Mouse (Mus musculus): ENCODE results near the gene Olfr718-ps1. TPM values are rescaled to one million over a fixed set of nuclear protein-coding genes. Genes with fewer than 3 reads are reported as not detected.
"Not testable (repeated sequence)": the region's sequence is repeated elsewhere in the genome, so short reads cannot be mapped to it uniquely, and the experiment has no call there.

Olfr718-ps1 gene
- polyA plus RNA-seq, 1 experiment from 2014 or later = 0.07 TPM

DNA sequence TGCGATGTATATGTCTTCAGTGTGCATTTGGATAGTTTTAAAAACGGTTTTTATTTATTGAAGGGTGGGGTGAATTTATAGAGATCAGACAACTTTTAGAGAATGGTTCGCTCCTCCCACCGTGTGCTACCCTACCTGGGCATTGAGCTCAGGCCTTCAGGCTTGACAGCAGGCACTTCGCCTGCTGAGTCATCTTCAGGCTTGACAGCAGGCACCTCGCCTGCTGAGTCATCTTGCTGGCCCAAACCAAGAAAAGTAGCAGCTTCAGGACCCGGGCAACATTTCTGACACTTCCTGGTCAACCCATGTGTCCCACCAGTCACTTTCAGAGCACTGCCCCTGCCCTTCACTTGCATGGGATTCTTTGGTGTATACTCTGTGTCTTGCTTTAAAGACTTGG, 12.3 kb downstream of the Olfr718-ps1 start:
- H3K4me3 ChIP-seq (ENCODE audit: low read depth, low read length) = no peak overlapping the region
- ATAC-seq (replicated peaks; ENCODE audit: low FRiP score) (no peak), DNase-seq (ENCODE audit: low spot score) (no peak)
- no peaks in the 10 kb centered on the region for H3K9me3 ChIP-seq (ENCODE audit: control insufficient read depth, low read length)
- H3K36me3 ChIP-seq (ENCODE audit: control insufficient read depth, insufficient read depth, low read length) = no peaks in the 10 kb centered on the region
- no peak overlapping the region for H3K27ac ChIP-seq (ENCODE audit: low read depth, low read length)
- no peak overlapping the region for H3K4me2 ChIP-seq (ENCODE audit: low read depth, low read length, severe bottlenecking)
- H3K4me1 ChIP-seq (replicated peaks; ENCODE audit: control insufficient read depth, insufficient read depth, low read length) = no peaks in the 10 kb centered on the region
- WGBS = 89% methylated on average over 7 of the region's 7 CpGs
- H3K27me3 ChIP-seq (ENCODE audit: control insufficient read depth, insufficient read depth, low read length) = no peaks in the 10 kb centered on the region
- no peak overlapping the region for H3K9ac ChIP-seq (ENCODE audit: low read length)

DNA sequence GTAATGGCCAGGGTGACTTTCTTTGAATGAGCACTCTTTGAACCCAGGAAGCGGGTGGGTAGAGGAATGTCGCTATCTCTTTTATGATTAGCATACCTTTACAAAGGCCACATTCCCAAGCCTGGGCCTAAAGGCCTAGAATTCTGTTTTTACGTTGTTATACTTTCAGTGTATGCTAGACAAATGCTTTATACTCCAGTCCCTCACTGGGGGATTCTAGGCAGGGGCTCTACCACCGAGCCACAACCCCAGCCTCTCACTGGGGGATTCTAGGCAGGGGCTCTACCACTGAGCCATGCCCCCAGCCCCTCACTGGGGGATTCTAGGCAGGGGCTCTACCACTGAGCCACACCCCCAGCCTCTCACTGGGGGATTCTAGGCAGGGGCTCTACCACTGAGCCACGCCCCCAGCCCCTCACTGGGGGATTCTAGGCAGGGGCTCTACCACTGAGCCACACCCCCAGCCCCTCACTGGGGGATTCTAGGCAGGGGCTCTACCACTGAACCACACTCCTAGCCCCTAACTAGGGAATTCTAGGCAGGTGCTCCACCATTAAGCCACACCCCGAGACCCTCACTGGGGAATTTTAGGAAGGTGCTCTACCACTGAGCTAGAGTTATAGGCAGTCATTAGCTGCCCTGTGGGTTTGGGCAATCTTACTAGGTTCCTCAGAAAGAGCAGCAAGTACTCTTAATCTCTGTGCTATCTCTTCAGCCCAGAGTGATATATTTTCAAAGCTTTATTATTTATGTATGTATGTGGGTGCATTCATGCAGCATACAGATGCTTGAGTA, 13.0 kb downstream of the Olfr718-ps1 start:
- not testable (repeated sequence) for H3K4me1 ChIP-seq (replicated peaks; ENCODE audit: control insufficient read depth, insufficient read depth, low read length); H3K9ac ChIP-seq (ENCODE audit: low read length); H3K36me3 ChIP-seq (ENCODE audit: control insufficient read depth, insufficient read depth, low read length); H3K27ac ChIP-seq (ENCODE audit: low read depth, low read length); H3K9me3 ChIP-seq (ENCODE audit: control insufficient read depth, low read length); H3K27me3 ChIP-seq (ENCODE audit: control insufficient read depth, insufficient read depth, low read length); H3K4me2 ChIP-seq (ENCODE audit: low read depth, low read length, severe bottlenecking); DNase-seq (ENCODE audit: low spot score); H3K4me3 ChIP-seq (ENCODE audit: low read depth, low read length); ATAC-seq (replicated peaks; ENCODE audit: low FRiP score)
- WGBS = 76% methylated on average over 3 of the region's 6 CpGs

DNA sequence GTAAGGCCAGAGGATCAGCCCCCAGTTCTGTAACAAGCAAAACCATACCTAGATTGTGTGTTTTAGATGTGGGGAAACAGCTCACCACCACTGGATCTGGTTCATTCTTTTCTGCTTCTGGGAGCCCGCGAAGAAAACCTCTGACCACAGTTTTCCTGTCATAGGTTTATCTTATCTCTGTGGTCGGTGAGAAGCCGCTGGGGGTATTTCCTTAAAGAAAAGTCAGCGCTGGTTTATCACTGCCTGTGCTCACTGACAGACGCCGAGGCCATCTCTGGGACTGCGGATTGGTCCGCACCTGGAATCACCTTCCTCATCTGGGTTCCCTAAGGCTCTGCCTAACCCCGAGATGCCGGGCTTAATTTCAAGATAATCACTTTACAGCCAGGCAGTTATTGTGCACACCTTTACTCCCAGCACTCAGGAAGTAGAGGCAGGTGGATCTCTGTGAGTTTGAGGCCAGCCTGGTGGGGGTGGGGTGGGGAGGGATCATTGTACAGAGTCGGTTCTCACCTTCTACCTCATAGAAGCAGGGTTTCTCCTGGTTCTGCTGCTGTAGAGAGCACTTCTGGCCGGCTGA, 14.4 kb downstream of the Olfr718-ps1 start:
- Histone ChIP-seq H3K27ac (ENCODE audit: low read depth, low read length) (no peak overlapping the region), H3K27me3 (ENCODE audit: control insufficient read depth, insufficient read depth, low read length) (no peaks in the 10 kb centered on the region), H3K36me3 (ENCODE audit: control insufficient read depth, insufficient read depth, low read length) (no peaks in the 10 kb centered on the region), H3K4me2 (ENCODE audit: low read depth, low read length, severe bottlenecking) (no peak overlapping the region), H3K4me3 (ENCODE audit: low read depth, low read length) (no peak overlapping the region), H3K9ac (ENCODE audit: low read length) (no peak overlapping the region), H3K4me1 (replicated peaks; ENCODE audit: control insufficient read depth, insufficient read depth, low read length) (no peaks in the 10 kb centered on the region), H3K9me3 (ENCODE audit: control insufficient read depth, low read length) (no peaks in the 10 kb centered on the region)
- ATAC-seq (replicated peaks; ENCODE audit: low FRiP score) = no peak
- DNase-seq (ENCODE audit: low spot score) = no peak
- 84% methylated on average over 13 of the region's 13 CpGs for WGBS

DNA sequence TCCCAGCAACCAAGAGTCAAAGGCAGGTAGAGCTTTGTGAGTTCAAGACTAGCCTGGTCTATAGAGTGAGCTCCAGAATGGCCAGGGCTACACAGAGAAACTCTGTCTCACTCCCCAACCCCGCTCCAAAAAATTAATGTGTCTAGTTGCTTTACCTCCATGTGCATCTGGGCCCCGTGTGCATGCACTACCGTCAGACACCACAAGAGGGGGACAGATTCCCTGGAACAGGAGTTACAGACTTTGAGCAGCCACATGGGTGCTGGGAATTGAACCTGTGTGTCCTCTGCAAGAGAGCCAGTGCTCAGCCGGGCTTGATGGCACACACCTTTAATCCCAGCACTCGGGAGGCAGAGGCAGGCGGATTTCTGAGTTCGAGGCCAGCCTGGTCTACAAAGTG, 17.0 kb downstream of the Olfr718-ps1 start:
- no peak overlapping the region for H3K27ac ChIP-seq (ENCODE audit: low read depth, low read length)
- H3K4me3 ChIP-seq (ENCODE audit: low read depth, low read length) = no peak overlapping the region
- H3K36me3 ChIP-seq (ENCODE audit: control insufficient read depth, insufficient read depth, low read length) = no peaks in the 10 kb centered on the region
- no peak overlapping the region for H3K4me2 ChIP-seq (ENCODE audit: low read depth, low read length, severe bottlenecking)
- no peak for DNase-seq (ENCODE audit: low spot score)
- no peaks in the 10 kb centered on the region for H3K27me3 ChIP-seq (ENCODE audit: control insufficient read depth, insufficient read depth, low read length)
- H3K4me1 ChIP-seq (replicated peaks; ENCODE audit: control insufficient read depth, insufficient read depth, low read length) = 0 out of 2 replicates have a peak, but pooled peaks cover under 1% of the 10 kb centered on the region
- 87% methylated on average over 7 of the region's 7 CpGs for WGBS
- no peaks in the 10 kb centered on the region for H3K9me3 ChIP-seq (ENCODE audit: control insufficient read depth, low read length)
- no peak for ATAC-seq (replicated peaks; ENCODE audit: low FRiP score)
- H3K9ac ChIP-seq (ENCODE audit: low read length) = no peak overlapping the region

DNA sequence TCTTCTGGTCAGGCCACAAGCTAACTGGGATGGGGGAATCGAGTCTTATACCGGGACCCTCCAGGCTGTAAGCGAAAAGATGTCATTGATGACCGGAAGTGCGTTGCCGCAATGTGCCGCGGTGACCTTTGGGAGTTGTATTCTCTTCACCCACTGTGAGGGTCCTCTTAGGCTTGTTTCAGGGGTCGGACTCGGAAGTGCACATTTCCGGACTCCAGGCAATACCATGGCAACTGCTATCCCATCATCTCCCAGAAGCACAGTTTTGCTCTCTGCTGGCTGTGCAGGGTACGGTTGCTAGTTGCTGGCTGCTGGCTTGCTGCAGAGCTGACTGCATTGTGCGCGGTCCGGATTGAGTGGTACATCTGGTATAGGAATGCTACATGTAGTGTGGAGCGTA, 18.3 kb downstream of the Olfr718-ps1 start:
- Histone ChIP-seq H3K9me3 (ENCODE audit: control insufficient read depth, low read length) (no peaks in the 10 kb centered on the region), H3K36me3 (ENCODE audit: control insufficient read depth, insufficient read depth, low read length) (no peaks in the 10 kb centered on the region), H3K4me2 (ENCODE audit: low read depth, low read length, severe bottlenecking) (no peak overlapping the region), H3K9ac (ENCODE audit: low read length) (no peak overlapping the region), H3K4me3 (ENCODE audit: low read depth, low read length) (no peak overlapping the region), H3K27ac (ENCODE audit: low read depth, low read length) (no peak overlapping the region), H3K4me1 (replicated peaks; ENCODE audit: control insufficient read depth, insufficient read depth, low read length) (0 out of 2 replicates have a peak, but pooled peaks cover 2% of the 10 kb centered on the region), H3K27me3 (ENCODE audit: control insufficient read depth, insufficient read depth, low read length) (no peaks in the 10 kb centered on the region)
- ATAC-seq (replicated peaks; ENCODE audit: low FRiP score) (no peak), DNase-seq (ENCODE audit: low spot score) (no peak)
- WGBS = 92% methylated on average over 16 of the region's 16 CpGs

DNA sequence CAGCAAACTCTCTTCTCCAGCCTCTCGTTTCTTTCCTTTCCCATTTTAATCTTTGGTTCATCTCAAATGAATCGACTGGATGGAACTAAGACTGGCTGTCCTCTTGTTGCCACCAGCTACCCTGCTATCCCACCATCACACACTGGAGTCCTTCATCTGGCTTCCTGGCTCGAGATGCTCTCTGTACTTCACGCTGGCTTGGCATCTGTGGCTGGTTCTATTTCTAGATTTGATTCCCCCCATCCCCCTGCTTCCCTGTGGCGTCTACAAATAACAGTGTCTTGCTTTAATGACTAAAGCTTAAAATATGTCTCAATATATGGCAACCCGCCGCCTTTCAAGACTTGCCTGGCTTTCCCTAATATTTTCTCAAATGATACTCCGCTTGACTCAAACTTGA, 19.5 kb downstream of the Olfr718-ps1 start:
- Histone ChIP-seq H3K4me1 (replicated peaks; ENCODE audit: control insufficient read depth, insufficient read depth, low read length) (0 out of 2 replicates have a peak, but pooled peaks cover 2% of the 10 kb centered on the region), H3K9me3 (ENCODE audit: control insufficient read depth, low read length) (no peaks in the 10 kb centered on the region), H3K27ac (ENCODE audit: low read depth, low read length) (no peak overlapping the region), H3K27me3 (ENCODE audit: control insufficient read depth, insufficient read depth, low read length) (no peaks in the 10 kb centered on the region), H3K4me2 (ENCODE audit: low read depth, low read length, severe bottlenecking) (no peak overlapping the region), H3K4me3 (ENCODE audit: low read depth, low read length) (no peak overlapping the region), H3K9ac (ENCODE audit: low read length) (no peak overlapping the region), H3K36me3 (ENCODE audit: control insufficient read depth, insufficient read depth, low read length) (no peaks in the 10 kb centered on the region)
- ATAC-seq (replicated peaks; ENCODE audit: low FRiP score) (no peak), DNase-seq (ENCODE audit: low spot score) (no peak)
- 84% methylated on average over 8 of the region's 8 CpGs for whole genome bisulfite sequencing

DNA sequence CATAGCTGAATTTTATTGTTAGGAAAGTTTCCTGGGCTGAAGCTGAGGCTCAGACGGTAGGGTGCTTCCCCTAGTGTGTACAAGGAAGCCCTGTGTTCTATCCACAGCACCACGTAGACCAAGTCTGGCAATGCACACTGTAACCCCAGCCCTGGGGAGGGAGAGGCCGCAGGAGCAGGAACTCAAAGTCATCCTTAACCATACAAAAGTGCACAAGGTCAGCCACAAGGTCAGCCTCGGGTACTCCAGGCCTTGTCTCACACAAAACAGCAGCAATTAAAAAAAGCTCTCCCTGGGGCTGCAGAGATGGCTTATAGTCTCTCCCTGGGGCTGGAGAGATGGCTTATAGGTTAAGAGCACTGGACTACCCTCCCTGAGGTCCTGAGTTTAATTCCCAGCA, 20.5 kb downstream of the Olfr718-ps1 start:
- no peak overlapping the region for H3K4me3 ChIP-seq (ENCODE audit: low read depth, low read length)
- H3K9me3 ChIP-seq (ENCODE audit: control insufficient read depth, low read length) = no peaks in the 10 kb centered on the region
- no peaks in the 10 kb centered on the region for H3K36me3 ChIP-seq (ENCODE audit: control insufficient read depth, insufficient read depth, low read length)
- DNase-seq (ENCODE audit: low spot score) = no peak
- no peak for ATAC-seq (replicated peaks; ENCODE audit: low FRiP score)
- no peaks in the 10 kb centered on the region for H3K27me3 ChIP-seq (ENCODE audit: control insufficient read depth, insufficient read depth, low read length)
- 76% methylated on average over 4 of the region's 4 CpGs for WGBS
- H3K9ac ChIP-seq (ENCODE audit: low read length) = no peak overlapping the region
- no peak overlapping the region for H3K27ac ChIP-seq (ENCODE audit: low read depth, low read length)
- no peak overlapping the region for H3K4me2 ChIP-seq (ENCODE audit: low read depth, low read length, severe bottlenecking)
- H3K4me1 ChIP-seq (replicated peaks; ENCODE audit: control insufficient read depth, insufficient read depth, low read length) = 0 out of 2 replicates have a peak, but pooled peaks cover 2% of the 10 kb centered on the region

DNA sequence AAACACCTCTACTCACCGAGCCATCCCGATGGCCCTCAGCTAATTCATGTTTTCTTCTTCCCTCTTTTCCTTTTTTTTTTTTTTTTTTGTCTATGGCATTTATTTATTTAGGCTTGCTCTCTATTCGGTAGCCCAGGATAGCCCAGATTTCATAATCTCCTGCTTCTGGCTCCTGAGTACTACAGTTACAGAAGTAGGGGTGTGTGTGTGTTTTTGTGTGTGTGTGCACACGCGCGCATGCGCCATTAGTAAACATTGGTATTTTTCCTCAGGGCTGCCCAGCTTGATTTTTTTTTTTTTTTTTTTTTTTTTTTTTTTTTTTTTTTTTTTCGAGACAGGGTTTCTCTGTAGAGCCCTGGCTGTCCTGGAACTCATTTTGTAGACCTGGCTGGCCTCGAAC, 21.3 kb downstream of the Olfr718-ps1 start:
- H3K27ac ChIP-seq (ENCODE audit: low read depth, low read length) = no peak overlapping the region
- no peak overlapping the region for H3K4me2 ChIP-seq (ENCODE audit: low read depth, low read length, severe bottlenecking)
- no peak overlapping the region for H3K4me3 ChIP-seq (ENCODE audit: low read depth, low read length)
- no peak overlapping the region for H3K9ac ChIP-seq (ENCODE audit: low read length)
- H3K9me3 ChIP-seq (ENCODE audit: control insufficient read depth, low read length) = no peaks in the 10 kb centered on the region
- no peaks in the 10 kb centered on the region for H3K36me3 ChIP-seq (ENCODE audit: control insufficient read depth, insufficient read depth, low read length)
- DNase-seq (ENCODE audit: low spot score) = no peak
- no peaks in the 10 kb centered on the region for H3K27me3 ChIP-seq (ENCODE audit: control insufficient read depth, insufficient read depth, low read length)
- ATAC-seq (replicated peaks; ENCODE audit: low FRiP score) = no peak
- H3K4me1 ChIP-seq (replicated peaks; ENCODE audit: control insufficient read depth, insufficient read depth, low read length) = 0 out of 2 replicates have a peak, but pooled peaks cover 2% of the 10 kb centered on the region
- 94% methylated on average over 9 of the region's 9 CpGs for WGBS
